Mouse (Mus musculus) right cerebral cortex, postnatal 36 days (tissue): ENCODE measurements around the gene Pou2f1.
A peak's percentile ranks its signal among the peaks of the same experiment; 100 is the strongest.

Experiments
- DNase-seq, 2 experiments: peaks; one replicate each; pipeline ENCODE4 v3.0.0; 2022; ENCODE audit warnings: low spot score in 2 of 2, mixed read lengths in 1 of 2

Pou2f1 gene

GRCm38 (mm10) chr1:165961676-165962364, 40.7 kb downstream of the Pou2f1 start:
- no peak for DNase-seq

- DNase-seq: no peak
Observed at GRCm38 (mm10) chr1:165958159-165958558, 44.3 kb downstream of the Pou2f1 start.

GRCm38 (mm10) chr1:165948214-165948813, 54.2 kb downstream of the Pou2f1 start:
- DNase-seq: no peak

- DNase-seq: no peak
Observed at GRCm38 (mm10) chr1:165943270-165943669, 59.2 kb downstream of the Pou2f1 start.

- DNase-seq: no peak
Observed at GRCm38 (mm10) chr1:165935466-165935818, 67.0 kb downstream of the Pou2f1 start.

GRCm38 (mm10) chr1:165934648-165935465, 67.6 kb downstream of the Pou2f1 start:
- DNase-seq: peak in 1 of 2 experiments; percentile 35

- DNase-seq: no peak
Observed at GRCm38 (mm10) chr1:165933915-165934647, 68.4 kb downstream of the Pou2f1 start.

- DNase-seq: no peak
Observed at GRCm38 (mm10) chr1:165932842-165933241, 69.6 kb downstream of the Pou2f1 start.

GRCm38 (mm10) chr1:165930510-165930909, 72.0 kb downstream of the Pou2f1 start:
- no peak for DNase-seq

- no peak for DNase-seq
Observed at GRCm38 (mm10) chr1:165927507-165928279, 74.8 kb downstream of the Pou2f1 start.

- DNase-seq: no peak
Observed at GRCm38 (mm10) chr1:165925207-165925606, 77.3 kb downstream of the Pou2f1 start.

GRCm38 (mm10) chr1:165922488-165922887, 80.0 kb downstream of the Pou2f1 start:
- DNase-seq: no peak

GRCm38 (mm10) chr1:165921026-165921425, 81.5 kb downstream of the Pou2f1 start:
- no peak for DNase-seq

- DNase-seq: no peak
Observed at GRCm38 (mm10) chr1:165914416-165914801, 88.1 kb downstream of the Pou2f1 start.

- no peak for DNase-seq
Observed at GRCm38 (mm10) chr1:165913720-165914415, 88.6 kb downstream of the Pou2f1 start.

- DNase-seq: no peak
Observed at GRCm38 (mm10) chr1:165909471-165909870, 93.0 kb downstream of the Pou2f1 start.

- no peak for DNase-seq
Observed at GRCm38 (mm10) chr1:165908806-165909205, 93.7 kb downstream of the Pou2f1 start.

GRCm38 (mm10) chr1:165908153-165908552, 94.3 kb downstream of the Pou2f1 start:
- DNase-seq: no peak

- DNase-seq: no peak
Observed at GRCm38 (mm10) chr1:165903596-165903995, 98.9 kb downstream of the Pou2f1 start.

GRCm38 (mm10) chr1:165891686-165892085, 110.8 kb downstream of the Pou2f1 start:
- no peak for DNase-seq
